Mouse (Mus musculus) liver, embryonic 16.5 days (tissue): ENCODE measurements at regions not wholly inside any gene's neighbourhood (a gene's known extent, or its start where the extent isn't known, plus 50 kb on each side); places are given as distances from the start of the nearest gene placed in this dataset.

Experiments
- ATAC-seq: fragments of 200-750 bp; cut with Nextera tagmentation; 2 replicates; pipeline ENCODE4 v1.8.0; 2017; ENCODE audit warnings: low read depth, mild to moderate bottlenecking, moderate number of reproducible peaks, moderate library complexity
- H3K27ac ChIP-seq: fragments of 300-500 bp; sonication (generic); 2 replicates; pipeline ENCODE4 v1.5.1; 2014; ENCODE audit warnings: mild to moderate bottlenecking, low read length
- H3K27me3 ChIP-seq: fragments of 300-500 bp; sonication (generic); 2 replicates; pipeline ENCODE4 v1.6.1; 2014; ENCODE audit warnings: low read depth, low read length, mixed read lengths; ENCODE audit not compliant: control insufficient read depth, insufficient read depth
- H3K36me3 ChIP-seq: fragments of 300-500 bp; sonication (generic); 2 replicates; pipeline ENCODE4 v1.6.1; 2014; ENCODE audit warnings: mild to moderate bottlenecking; ENCODE audit not compliant: control insufficient read depth, insufficient read depth
- H3K4me1 ChIP-seq: fragments of 300-500 bp; sonication (generic); 2 replicates; pipeline ENCODE4 v1.6.1; 2014; ENCODE audit warnings: low read depth, low read length, mixed read lengths; ENCODE audit not compliant: control insufficient read depth
- H3K4me2 ChIP-seq: fragments of 300-500 bp; sonication (generic); 2 replicates; pipeline ENCODE4 v1.6.1; 2014; ENCODE audit warnings: low read depth, low read length, mixed read lengths
- H3K4me3 ChIP-seq: fragments of 300-500 bp; sonication (generic); 2 replicates; pipeline ENCODE4 v1.5.1; 2014; ENCODE audit warnings: low read depth, mild to moderate bottlenecking, low read length
- H3K9ac ChIP-seq: fragments of 300-500 bp; sonication (generic); 2 replicates; pipeline ENCODE4 v1.6.1; 2014; ENCODE audit warnings: low read depth, low read length
- H3K9me3 ChIP-seq: fragments of 300-500 bp; sonication (generic); replicated peaks from 2 replicates; pipeline ENCODE4 v1.6.1; 2016; ENCODE audit warnings: low read length; ENCODE audit not compliant: control insufficient read depth
- WGBS: fragments of 180-500 bp; shearing (Covaris S2); extraction: QIAGEN DNeasy Blood & Tissue Kit; methylation state at CpG from one replicate; pipeline ENCODE4 v1.1.7; 2014; ENCODE audit not compliant: insufficient replicate concordance; 5-methylcytosine and 5-hydroxymethylcytosine counted together

DNA sequence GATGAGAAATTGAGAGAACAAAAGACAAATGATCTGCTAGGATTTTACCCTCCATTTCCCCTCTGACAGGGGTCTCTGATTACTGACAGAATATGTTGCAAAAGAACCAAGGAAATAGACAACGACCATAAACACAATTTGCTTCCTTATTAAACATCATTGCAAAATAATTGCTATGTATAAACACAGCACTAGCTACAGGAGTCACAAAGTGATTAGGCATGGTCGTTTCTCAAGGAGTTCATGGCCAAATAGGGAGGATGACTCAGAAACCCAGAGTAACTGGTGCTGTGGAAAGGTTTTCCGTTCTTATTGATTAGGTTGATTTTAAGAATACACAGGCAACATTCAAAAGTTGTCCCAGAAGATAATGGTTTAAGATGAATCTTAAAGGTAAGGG lies 180.4 kb downstream of the Gm12728 start:
- H3K36me3 ChIP-seq, result no peaks in the 10 kb centered on the region
- H3K4me2 ChIP-seq, result no peak overlapping the region
- no peak overlapping the region for H3K9ac ChIP-seq
- 49% methylated on average over 3 of the region's 3 CpGs for WGBS
- H3K4me1 ChIP-seq, result no peaks in the 10 kb centered on the region
- no peak overlapping the region for H3K4me3 ChIP-seq
- no peak overlapping the region for H3K27ac ChIP-seq
- no peaks in the 10 kb centered on the region for H3K27me3 ChIP-seq
- ATAC-seq, result no peak
- H3K9me3 ChIP-seq, result no peaks in the 10 kb centered on the region

DNA sequence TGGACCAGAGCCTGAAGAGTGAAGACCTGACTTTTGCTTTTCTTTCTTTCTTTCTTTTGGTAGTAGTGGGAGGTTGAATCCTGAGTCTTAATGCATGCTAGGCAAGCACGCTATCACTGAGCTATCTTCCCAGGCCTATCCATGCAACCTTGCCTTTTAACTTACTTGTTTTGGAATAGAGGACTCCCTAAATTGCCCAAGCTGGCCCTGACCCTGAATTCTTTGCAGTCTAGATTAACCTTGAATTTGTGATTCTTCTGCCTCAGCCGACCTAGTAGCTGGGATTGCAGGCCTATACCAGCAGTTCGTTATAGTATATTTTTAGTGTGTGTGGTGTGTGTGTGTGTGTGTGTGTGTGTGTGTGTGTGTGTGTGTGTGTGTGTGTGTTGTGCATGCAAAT lies 183.1 kb downstream of the Gm12728 start:
- no peaks in the 10 kb centered on the region for H3K27me3 ChIP-seq
- H3K4me2 ChIP-seq, result no peak overlapping the region
- H3K27ac ChIP-seq, result no peak overlapping the region
- no peaks in the 10 kb centered on the region for H3K9me3 ChIP-seq
- H3K9ac ChIP-seq, result no peak overlapping the region
- 66% methylated on average over 3 of the region's 3 CpGs for WGBS
- H3K36me3 ChIP-seq, result no peaks in the 10 kb centered on the region
- no peaks in the 10 kb centered on the region for H3K4me1 ChIP-seq
- ATAC-seq, result no peak
- H3K4me3 ChIP-seq, result no peak overlapping the region

DNA sequence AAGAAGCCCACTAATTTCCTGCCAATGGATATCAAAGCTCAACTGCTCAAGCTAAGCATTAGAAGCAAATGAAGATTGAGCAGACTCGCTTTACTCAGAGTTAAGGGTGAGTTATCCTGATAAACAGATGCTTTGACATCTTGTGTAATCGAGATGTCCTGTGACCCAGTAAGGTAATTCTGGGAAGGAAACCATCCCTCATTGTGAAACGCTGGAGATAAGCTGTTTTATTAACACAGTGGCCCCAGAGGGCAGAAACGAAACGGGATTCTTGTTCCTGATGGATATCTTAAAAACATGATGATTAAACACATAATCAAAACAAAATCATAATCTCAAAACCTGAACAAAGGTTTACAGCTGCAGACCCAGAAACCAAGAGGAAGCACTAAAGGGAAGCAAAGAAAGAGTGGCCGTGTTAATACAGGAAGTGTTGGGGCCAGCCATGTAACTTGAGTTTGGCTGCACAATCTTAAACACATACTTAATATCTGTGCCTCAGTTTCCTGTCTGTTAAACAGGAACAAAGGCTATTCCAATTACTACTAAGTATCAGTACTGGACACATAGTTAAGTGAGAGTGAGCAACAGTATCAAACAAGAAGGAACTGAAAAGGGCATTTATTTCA lies 184.2 kb downstream of the Gm12728 start:
- ATAC-seq, result no peak
- WGBS, result 15% methylated on average over 6 of the region's 6 CpGs
- H3K9ac ChIP-seq, result no peak overlapping the region
- H3K4me2 ChIP-seq, result no peak overlapping the region
- no peak overlapping the region for H3K27ac ChIP-seq
- H3K36me3 ChIP-seq, result no peaks in the 10 kb centered on the region
- H3K4me1 ChIP-seq, result no peaks in the 10 kb centered on the region
- H3K9me3 ChIP-seq, result no peaks in the 10 kb centered on the region
- H3K27me3 ChIP-seq, result no peaks in the 10 kb centered on the region
- H3K4me3 ChIP-seq, result no peak overlapping the region

DNA sequence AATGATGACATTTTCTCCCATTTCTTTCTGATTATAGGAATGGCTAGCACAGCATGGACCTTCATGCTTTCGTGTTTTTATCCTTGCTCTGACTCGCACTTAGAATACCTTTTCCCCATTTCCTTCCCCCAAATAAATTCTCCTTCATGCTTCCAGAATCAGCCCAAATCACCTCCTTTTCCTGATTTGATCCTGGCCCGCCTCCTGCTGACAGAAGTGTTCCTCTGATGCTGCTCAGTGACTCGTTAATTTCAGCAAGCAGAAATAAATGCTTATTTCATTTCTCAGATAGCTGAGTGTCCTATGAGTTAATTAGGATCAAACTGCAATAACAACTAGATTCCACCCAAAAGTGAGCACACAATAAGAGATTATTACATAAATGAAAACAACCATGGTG lies 185.3 kb downstream of the Gm12728 start:
- no peaks in the 10 kb centered on the region for H3K27me3 ChIP-seq
- no peaks in the 10 kb centered on the region for H3K4me1 ChIP-seq
- no peak overlapping the region for H3K27ac ChIP-seq
- H3K9ac ChIP-seq, result no peak overlapping the region
- H3K4me3 ChIP-seq, result no peak overlapping the region
- WGBS, result 58% methylated on average over 4 of the region's 4 CpGs
- ATAC-seq, result no peak
- H3K36me3 ChIP-seq, result no peaks in the 10 kb centered on the region
- H3K4me2 ChIP-seq, result no peak overlapping the region
- no peaks in the 10 kb centered on the region for H3K9me3 ChIP-seq

DNA sequence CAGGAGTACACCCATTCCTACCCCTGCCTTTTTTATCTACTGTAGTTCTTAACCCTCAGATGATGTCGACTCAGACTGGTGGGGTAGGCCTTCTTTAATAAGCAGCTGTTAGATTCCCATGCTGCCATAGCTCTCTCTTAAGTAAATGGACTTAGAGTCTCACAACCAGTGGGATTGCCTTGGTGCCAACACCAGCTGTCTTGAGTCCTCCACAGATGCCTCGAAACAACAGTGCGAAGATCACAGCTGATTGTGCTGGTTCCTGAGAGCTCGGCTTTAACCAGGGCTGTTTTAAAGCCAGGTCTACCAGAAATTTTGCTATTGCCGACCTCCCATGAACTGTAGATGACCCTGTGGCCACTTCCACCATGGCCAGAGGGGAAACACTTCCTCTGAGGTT lies 189.4 kb downstream of the Gm12728 start:
- Histone ChIP-seq H3K27me3 (no peaks in the 10 kb centered on the region), H3K4me3 (no peak overlapping the region), H3K4me2 (no peak overlapping the region), H3K9me3 (no peaks in the 10 kb centered on the region), H3K4me1 (no peaks in the 10 kb centered on the region), H3K9ac (no peak overlapping the region), H3K36me3 (no peaks in the 10 kb centered on the region), H3K27ac (no peak overlapping the region)
- WGBS, result 67% methylated on average over 5 of the region's 5 CpGs
- no peak for ATAC-seq

DNA sequence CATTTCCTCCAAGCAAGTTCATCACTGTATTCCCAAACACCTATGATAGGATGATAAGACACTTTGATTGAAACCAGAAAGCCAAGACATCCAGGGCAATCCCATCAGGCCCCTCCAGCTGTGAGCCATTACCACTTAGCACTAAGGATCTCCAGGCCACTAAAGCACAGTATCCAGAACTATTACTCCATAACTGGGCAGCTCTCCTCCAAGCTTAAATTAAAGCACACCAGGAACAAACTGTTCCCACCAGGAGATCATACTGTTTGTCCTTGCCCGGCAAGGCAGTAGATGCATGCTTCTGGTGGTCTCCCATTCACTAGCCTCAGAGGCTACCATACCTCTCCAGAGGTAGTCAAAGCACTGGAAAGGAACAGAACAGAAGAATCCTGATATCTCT lies 193.3 kb downstream of the Gm12728 start:
- Histone ChIP-seq H3K9me3 (no peaks in the 10 kb centered on the region), H3K4me1 (no peaks in the 10 kb centered on the region), H3K27ac (no peak overlapping the region), H3K36me3 (no peaks in the 10 kb centered on the region), H3K9ac (no peak overlapping the region), H3K4me3 (no peak overlapping the region), H3K27me3 (no peaks in the 10 kb centered on the region), H3K4me2 (no peak overlapping the region)
- 78% methylated on average over 1 of the region's 1 CpGs for WGBS
- ATAC-seq, result no peak

DNA sequence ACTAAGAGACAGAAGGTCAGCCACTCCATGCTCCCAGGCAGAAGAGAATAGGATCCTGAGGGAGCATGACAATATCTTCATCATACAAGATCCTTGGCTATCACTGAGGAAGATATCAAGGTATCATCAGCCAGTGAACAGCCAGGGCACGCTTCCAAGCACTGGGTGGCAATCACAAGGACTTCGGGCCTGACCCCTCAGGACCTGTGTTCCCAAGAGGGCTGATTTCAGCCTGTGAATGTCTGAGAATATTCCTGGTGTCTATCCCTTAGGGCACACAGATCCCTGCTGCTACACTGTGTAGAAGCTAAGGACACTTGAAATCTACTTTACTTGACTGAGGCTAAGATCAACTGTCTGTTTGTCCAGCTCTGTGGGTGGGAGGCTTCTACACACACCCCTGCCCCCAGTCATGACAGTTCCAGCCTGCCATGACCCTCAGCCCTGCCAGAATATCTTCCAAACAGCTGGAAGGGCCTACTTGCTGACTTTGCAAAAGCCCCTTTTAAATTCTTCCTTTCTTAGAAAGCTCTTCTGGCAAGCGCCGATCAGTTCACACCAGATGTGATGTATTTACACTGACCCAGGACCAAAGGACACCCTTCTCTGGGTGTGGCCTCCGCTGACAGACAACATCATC lies 198.4 kb downstream of the Gm12728 start:
- H3K4me2 ChIP-seq, result no peak overlapping the region
- H3K4me1 ChIP-seq, result no peaks in the 10 kb centered on the region
- no peaks in the 10 kb centered on the region for H3K9me3 ChIP-seq
- H3K27me3 ChIP-seq, result no peaks in the 10 kb centered on the region
- no peak overlapping the region for H3K27ac ChIP-seq
- 56% methylated on average over 5 of the region's 5 CpGs for WGBS
- H3K36me3 ChIP-seq, result no peaks in the 10 kb centered on the region
- no peak overlapping the region for H3K4me3 ChIP-seq
- no peak overlapping the region for H3K9ac ChIP-seq
- no peak for ATAC-seq

DNA sequence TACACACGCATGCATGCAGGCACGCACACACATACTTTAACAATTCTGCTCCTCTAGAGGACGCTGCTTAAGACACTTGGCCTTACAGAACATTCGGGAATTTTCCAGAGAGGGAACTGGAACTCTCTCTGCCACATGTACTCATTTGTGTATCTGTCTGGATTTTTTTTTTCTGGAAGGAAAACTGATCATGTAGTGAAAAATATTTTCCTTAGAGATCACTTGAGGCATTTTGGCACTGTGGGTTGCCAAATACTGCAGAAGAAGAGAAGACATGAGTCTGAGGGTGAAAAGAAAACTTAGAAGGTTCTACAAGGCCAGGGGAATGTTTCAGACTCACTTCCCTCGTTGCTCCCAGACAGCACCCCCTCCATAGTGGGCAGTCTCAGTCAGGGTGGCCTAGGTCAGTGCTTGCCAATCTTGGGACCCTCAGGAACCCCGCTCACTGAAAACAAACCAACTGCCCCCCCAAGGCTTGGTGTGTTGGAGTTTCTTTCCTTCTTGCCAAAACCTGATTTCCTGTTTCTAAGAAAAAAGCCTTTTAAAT lies 203.0 kb downstream of the Gm12728 start:
- Histone ChIP-seq H3K4me2 (no peak overlapping the region), H3K4me3 (no peak overlapping the region), H3K27me3 (no peaks in the 10 kb centered on the region), H3K36me3 (no peaks in the 10 kb centered on the region), H3K9ac (no peak overlapping the region), H3K9me3 (no peaks in the 10 kb centered on the region), H3K27ac (no peak overlapping the region), H3K4me1 (no peaks in the 10 kb centered on the region)
- 62% methylated on average over 6 of the region's 6 CpGs for WGBS
- no peak for ATAC-seq

DNA sequence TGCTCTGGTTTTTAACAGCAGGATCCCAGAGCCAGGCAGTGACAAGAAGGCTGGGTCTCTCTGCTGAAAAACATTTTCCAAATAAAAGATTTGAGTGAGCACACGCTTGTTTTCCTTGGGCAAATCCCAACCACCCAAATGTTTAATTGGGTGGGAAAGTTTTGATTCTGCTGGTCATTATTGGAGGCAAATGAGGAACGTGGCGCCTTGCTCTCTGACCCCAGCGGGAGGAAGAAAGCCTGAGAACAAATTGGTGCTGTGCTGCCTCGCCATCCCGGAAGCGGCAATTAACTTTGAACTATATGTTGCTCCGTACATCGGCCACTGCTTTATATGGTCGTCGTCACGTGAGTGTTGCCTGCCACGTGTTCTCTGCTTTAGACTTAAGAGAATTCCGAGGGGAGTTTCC lies 204.7 kb downstream of the Gm12728 start:
- H3K27me3 ChIP-seq, result no peaks in the 10 kb centered on the region
- ATAC-seq, result no peak

More for the DNA sequence above, 204.7 kb downstream of the Gm12728 start:
- no peaks in the 10 kb centered on the region for H3K4me1 ChIP-seq
- 70% methylated on average over 14 of the region's 14 CpGs for WGBS
- H3K9me3 ChIP-seq, result no peaks in the 10 kb centered on the region
- H3K9ac ChIP-seq, result no peak overlapping the region
- no peaks in the 10 kb centered on the region for H3K36me3 ChIP-seq
- H3K4me2 ChIP-seq, result no peak overlapping the region
- no peak overlapping the region for H3K4me3 ChIP-seq
- no peak overlapping the region for H3K27ac ChIP-seq
